Mouse (Mus musculus) gastrocnemius, postnatal 36 days (tissue): ENCODE results near the gene Npr3. TPM values are rescaled to one million over a fixed set of nuclear protein-coding genes. Genes with fewer than 3 reads are reported as not detected.

Source experiments
- DNase-seq, 2 experiments: peaks; one replicate each; pipeline ENCODE4 v3.0.0; 2022
- intact Hi-C: fragments of 180-260 bp; cut with DNase I; formaldehyde crosslinking; loops from one replicate; pipeline ENCODE4 v1.15.1; 2025
- total RNA-seq, 2 experiments: library from RNA; stranded (reverse); gene quantifications; 2 replicates each; pipeline ENCODE4 v1.2.3; 2021

Npr3 gene
- total RNA-seq, 2 experiments from 2014 or later, result 4.8 to 14.5 TPM

DNA sequence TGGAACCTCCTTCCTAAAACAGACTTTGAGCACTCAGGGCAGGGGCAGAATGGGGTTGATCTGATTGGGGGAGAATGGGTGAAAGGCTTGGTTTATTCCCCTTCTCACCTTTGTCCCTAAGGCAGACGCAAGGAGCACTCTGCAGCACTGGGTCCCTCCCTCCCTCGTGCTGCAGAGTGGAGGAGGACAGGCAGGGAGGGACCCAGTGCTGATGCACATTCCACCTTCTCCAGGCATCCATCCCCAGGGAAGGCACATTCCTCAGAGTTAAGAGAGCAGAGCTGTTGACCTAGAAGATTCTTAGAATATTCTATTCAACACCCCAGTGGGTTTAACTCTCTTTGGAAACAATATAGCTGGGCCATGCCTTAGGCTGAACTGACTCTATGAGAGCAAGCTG, 112.5 kb downstream of the Npr3 start:
- DNase-seq, result no peak

More for the DNA sequence above, 112.5 kb downstream of the Npr3 start:
- intact Hi-C loops, result no loop called here

Other genes with a start within 250 kb of the Npr3 start
- 10 to 100 TPM; 74.9 to 81.2 TPM for gene Sub1, start 89.7 kb upstream of the Npr3 start, total RNA-seq
- 10 to 100 TPM; 55.6 to 59.3 TPM for gene Zfr, start 210.5 kb upstream of the Npr3 start, total RNA-seq